Mouse (Mus musculus) lung, adult 2 months (tissue): ENCODE measurements around the gene Dcps.

Source experiments
- CTCF ChIP-seq: fragments of 200-500 bp; IDR thresholded peaks from 2 replicates; pipeline ENCODE4 v1.5.1; 2011; ENCODE audit warnings: mild to moderate bottlenecking, low read length, control low read depth; ENCODE audit not compliant: insufficient read depth
- POLR2A ChIP-seq: fragments of 200-500 bp; IDR thresholded peaks from 2 replicates; pipeline ENCODE4 v1.6.1; 2011; ENCODE audit warnings: low read depth, mild to moderate bottlenecking, control low read depth, low read length, borderline replicate concordance; ENCODE audit errors: extremely low read depth

- TF ChIP-seq CTCF (no peak), POLR2A (no peak)
These were observed 36.6 kb downstream of the Dcps start for GRCm38 (mm10) chr9:35139231-35139744.
